Mouse (Mus musculus) CD4-positive, CD25-positive, alpha-beta regulatory T cell, adult 2 months (primary cell): Measurements from ENCODE around the gene Mast4.
A peak's percentile ranks its signal among the peaks of the same experiment; 100 is the strongest.
"Not testable (repeated sequence)": the region's sequence is repeated elsewhere in the genome, so short reads cannot be mapped to it uniquely, and the experiment has no call there.

Source experiments
- DNase-seq: peaks from one replicate; pipeline ENCODE4 v3.0.0-alpha.2; 2012; ENCODE audit warnings: low read depth, low spot score

Mast4 gene

GRCm38 (mm10) chr13:103334392-103334686 is at the start of gene Mast4:
Mast4 (minus strand) TSS chr13:103334497.
- peak; percentile 6 for DNase-seq

- DNase-seq = no peak
Observed at GRCm38 (mm10) chr13:103374495-103374894, 40.2 kb upstream of the Mast4 start.

GRCm38 (mm10) chr13:103369194-103369593 is 34.9 kb upstream of the Mast4 start:
- no peak for DNase-seq

- DNase-seq = no peak
Observed at GRCm38 (mm10) chr13:103363181-103363580, 28.9 kb upstream of the Mast4 start.

GRCm38 (mm10) chr13:103357415-103357814 is 23.1 kb upstream of the Mast4 start:
- not testable (repeated sequence) for DNase-seq

GRCm38 (mm10) chr13:103356909-103357308 is 22.6 kb upstream of the Mast4 start:
- DNase-seq = not testable (repeated sequence)

GRCm38 (mm10) chr13:103354737-103355136 is 20.4 kb upstream of the Mast4 start:
- DNase-seq = no peak

- DNase-seq = no peak
Observed at GRCm38 (mm10) chr13:103344749-103345148, 10.5 kb upstream of the Mast4 start.

- DNase-seq = no peak
Observed at GRCm38 (mm10) chr13:103344006-103344720, 9.9 kb upstream of the Mast4 start.

GRCm38 (mm10) chr13:103341031-103341430 is 6.7 kb upstream of the Mast4 start:
- DNase-seq = no peak

- no peak for DNase-seq
Observed at GRCm38 (mm10) chr13:103338616-103339015, 4.3 kb upstream of the Mast4 start.

GRCm38 (mm10) chr13:103336237-103336636 is 1.9 kb upstream of the Mast4 start:
- no peak for DNase-seq

- no peak for DNase-seq
Observed at GRCm38 (mm10) chr13:103334723-103335458, 594 bp upstream of the Mast4 start.

- no peak for DNase-seq
Observed at GRCm38 (mm10) chr13:103333601-103334391, 501 bp downstream of the Mast4 start.

GRCm38 (mm10) chr13:103333153-103333552 is 1.1 kb downstream of the Mast4 start:
- no peak for DNase-seq

- DNase-seq = no peak
Observed at GRCm38 (mm10) chr13:103332731-103333130, 1.6 kb downstream of the Mast4 start.

- DNase-seq = no peak
Observed at GRCm38 (mm10) chr13:103331096-103331495, 3.2 kb downstream of the Mast4 start.

- no peak for DNase-seq
Observed at GRCm38 (mm10) chr13:103328299-103328698, 6.0 kb downstream of the Mast4 start.

GRCm38 (mm10) chr13:103327843-103328242 is 6.5 kb downstream of the Mast4 start:
- DNase-seq = no peak

GRCm38 (mm10) chr13:103326186-103326585 is 8.1 kb downstream of the Mast4 start:
- DNase-seq = no peak

GRCm38 (mm10) chr13:103319881-103320280 is 14.4 kb downstream of the Mast4 start:
- DNase-seq = no peak

GRCm38 (mm10) chr13:103319317-103319716 is 15.0 kb downstream of the Mast4 start:
- no peak for DNase-seq
